Mouse (Mus musculus) heart, embryonic 16.5 days (tissue): ENCODE data around the gene Itsn1. TPM values are rescaled to one million over a fixed set of nuclear protein-coding genes. Genes with fewer than 3 reads are reported as not detected.

Source experiments
- ATAC-seq: fragments of 200-750 bp; cut with Nextera tagmentation; replicated peaks from 2 replicates; pipeline ENCODE4 v1.8.0; 2017; ENCODE audit warnings: moderate number of reproducible peaks; ENCODE audit not compliant: insufficient read depth, low FRiP score; ENCODE audit errors: extremely low read depth
- H3K27ac ChIP-seq: fragments of 300-500 bp; sonication (generic); 2 replicates; pipeline ENCODE4 v1.5.1; 2014; ENCODE audit warnings: mild to moderate bottlenecking, low read length, control low read depth, moderate library complexity
- H3K27me3 ChIP-seq: fragments of 300-500 bp; sonication (generic); 2 replicates; pipeline ENCODE4 v1.6.1; 2014; ENCODE audit warnings: low read length, mixed read lengths; ENCODE audit not compliant: control insufficient read depth, insufficient read depth
- H3K36me3 ChIP-seq: fragments of 300-500 bp; sonication (generic); 2 replicates; pipeline ENCODE4 v1.6.1; 2014; ENCODE audit not compliant: control insufficient read depth, insufficient read depth
- H3K4me1 ChIP-seq: fragments of 300-500 bp; sonication (generic); 2 replicates; pipeline ENCODE4 v1.6.1; 2014; ENCODE audit warnings: low read length, mixed read lengths; ENCODE audit not compliant: control insufficient read depth, insufficient read depth
- H3K4me2 ChIP-seq: fragments of 300-500 bp; sonication (generic); 2 replicates; pipeline ENCODE4 v1.6.1; 2014; ENCODE audit warnings: low read depth, mild to moderate bottlenecking, control low read depth, low read length
- H3K4me3 ChIP-seq: fragments of 300-500 bp; sonication (generic); 2 replicates; pipeline ENCODE4 v1.5.1; 2014; ENCODE audit warnings: mild to moderate bottlenecking, control low read depth, low read length
- H3K9ac ChIP-seq: fragments of 300-500 bp; sonication (generic); 2 replicates; pipeline ENCODE4 v1.6.1; 2014; ENCODE audit warnings: low read length, control low read depth
- H3K9me3 ChIP-seq: fragments of 300-500 bp; sonication (generic); replicated peaks from 2 replicates; pipeline ENCODE4 v1.6.1; 2016; ENCODE audit warnings: low read length; ENCODE audit not compliant: control insufficient read depth
- WGBS: fragments of 180-500 bp; shearing (Covaris S2); extraction: QIAGEN DNeasy Blood & Tissue Kit; methylation state at CpG from one replicate; pipeline ENCODE4 v1.1.7; 2014; 5-methylcytosine and 5-hydroxymethylcytosine counted together
- polyA plus RNA-seq: library from polyadenylated mRNA; unstranded; fragments of >200 nt; fragmentation: Nextera tagmentation; extraction: Ambion mirVana; gene quantifications from 2 replicates; pipeline ENCODE4 v1.2.1, GENCODE M21; 2015

Itsn1 gene
- polyA plus RNA-seq, 1 experiment from 2014 or later: 14.2 TPM

DNA sequence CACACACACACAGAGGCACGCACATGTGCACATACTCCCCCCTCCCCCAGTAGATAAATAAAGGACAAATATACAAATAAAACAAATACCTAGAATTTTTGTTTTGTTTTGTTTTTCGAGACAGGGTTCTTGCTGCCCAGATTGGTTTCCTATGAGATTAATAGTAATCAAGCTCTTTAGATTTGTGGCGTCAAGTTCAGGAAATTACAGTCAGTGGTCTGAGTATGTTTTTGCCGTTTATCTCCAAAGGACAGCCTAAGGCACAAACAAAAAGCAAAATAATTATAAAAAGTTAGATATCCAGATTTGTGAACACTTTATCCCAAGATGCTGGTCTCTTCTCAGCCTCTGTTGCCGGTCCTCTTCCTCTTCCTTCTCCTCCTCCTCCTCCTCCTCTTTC, 104.0 kb downstream of the Itsn1 start:
- H3K4me2 ChIP-seq: no peak overlapping the region
- no peaks in the 10 kb centered on the region for H3K27me3 ChIP-seq
- WGBS: 83% methylated on average over 5 of the region's 5 CpGs
- H3K4me1 ChIP-seq: peaks cover 7% of the 10 kb centered on the region
- no peaks in the 10 kb centered on the region for H3K9me3 ChIP-seq
- peaks cover 16% of the 10 kb centered on the region for H3K36me3 ChIP-seq
- no peak overlapping the region for H3K4me3 ChIP-seq
- H3K9ac ChIP-seq: no peak overlapping the region
- no peak for ATAC-seq
- H3K27ac ChIP-seq: no peak overlapping the region

DNA sequence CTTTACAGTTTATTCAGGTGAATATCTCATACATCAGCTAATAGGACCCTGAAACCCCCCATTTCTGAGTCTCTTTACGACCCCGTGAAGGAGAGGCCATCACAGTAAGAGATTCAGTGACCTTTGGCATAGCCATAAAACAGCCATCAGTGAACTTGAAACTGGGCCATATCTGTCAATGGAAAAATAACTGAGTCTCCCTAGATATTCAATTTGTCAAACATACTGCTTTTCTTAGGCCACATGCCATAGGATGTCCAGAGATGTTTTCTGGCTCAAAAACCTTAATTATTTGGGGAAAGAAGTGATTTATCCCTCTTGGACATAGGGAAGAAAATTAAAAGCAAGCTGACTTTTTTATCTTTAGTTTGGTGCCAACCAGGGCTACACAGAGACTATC, 104.5 kb downstream of the Itsn1 start:
- Histone ChIP-seq H3K27me3 (no peaks in the 10 kb centered on the region), H3K4me3 (no peak overlapping the region), H3K27ac (no peak overlapping the region), H3K36me3 (peaks cover 15% of the 10 kb centered on the region), H3K4me1 (peaks cover 2% of the 10 kb centered on the region), H3K9ac (no peak overlapping the region), H3K4me2 (no peak overlapping the region), H3K9me3 (no peaks in the 10 kb centered on the region)
- no peak for ATAC-seq
- WGBS: 82% methylated on average over 2 of the region's 2 CpGs

DNA sequence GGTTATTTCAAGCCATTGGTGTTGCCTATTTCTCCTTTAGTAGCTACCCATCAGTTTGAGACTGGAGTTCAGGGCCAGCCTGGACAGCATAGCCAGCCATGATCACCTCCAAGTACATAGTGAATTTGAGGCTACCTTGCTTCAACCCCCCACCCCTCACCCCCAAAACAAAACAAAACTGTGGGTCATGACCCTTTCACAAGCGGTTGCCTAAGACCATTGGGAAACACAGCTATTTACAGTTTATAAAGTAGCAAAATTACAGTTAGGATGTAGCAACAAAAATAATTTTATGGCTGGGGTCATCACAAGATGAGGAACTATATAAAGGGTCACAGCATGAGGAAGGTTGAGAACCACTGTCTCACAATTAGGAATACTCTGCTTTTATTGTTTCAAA, 104.9 kb downstream of the Itsn1 start:
- no peak for ATAC-seq
- Histone ChIP-seq H3K36me3 (peaks cover 13% of the 10 kb centered on the region), H3K9me3 (no peaks in the 10 kb centered on the region), H3K27ac (no peak overlapping the region), H3K4me1 (no peaks in the 10 kb centered on the region; the same call in 1 of the 2 replicates), H3K4me3 (no peak overlapping the region), H3K27me3 (no peaks in the 10 kb centered on the region), H3K9ac (no peak overlapping the region), H3K4me2 (no peak overlapping the region)
- 82% methylated on average over 1 of the region's 1 CpGs for WGBS

DNA sequence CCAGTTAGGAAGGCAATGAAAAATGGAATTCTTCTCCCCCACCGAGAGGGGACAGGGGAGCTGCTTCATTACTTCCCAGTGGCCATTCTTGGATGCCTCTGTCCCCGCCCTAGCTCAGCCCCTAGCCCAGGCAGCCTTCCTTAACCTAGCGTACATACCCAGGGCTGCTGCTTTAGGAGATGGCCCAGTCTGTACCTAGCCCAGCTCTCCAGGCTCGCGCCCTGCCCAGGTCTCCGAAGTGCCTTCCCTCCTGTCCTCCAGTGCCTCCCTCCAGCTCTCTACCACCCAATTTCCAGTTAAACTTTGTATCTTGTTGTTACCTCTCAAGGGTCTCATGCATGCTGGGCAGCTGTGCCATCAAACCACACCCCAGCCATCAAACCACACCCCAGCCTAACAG, 106.7 kb downstream of the Itsn1 start:
- 91% methylated on average over 6 of the region's 6 CpGs for WGBS
- peaks cover 6% of the 10 kb centered on the region for H3K4me1 ChIP-seq
- H3K9ac ChIP-seq: no peak overlapping the region
- no peak for ATAC-seq
- H3K27me3 ChIP-seq: no peaks in the 10 kb centered on the region
- no peaks in the 10 kb centered on the region for H3K9me3 ChIP-seq
- no peak overlapping the region for H3K4me2 ChIP-seq
- no peak overlapping the region for H3K4me3 ChIP-seq
- no peak overlapping the region for H3K27ac ChIP-seq
- peaks cover 6% of the 10 kb centered on the region for H3K36me3 ChIP-seq

DNA sequence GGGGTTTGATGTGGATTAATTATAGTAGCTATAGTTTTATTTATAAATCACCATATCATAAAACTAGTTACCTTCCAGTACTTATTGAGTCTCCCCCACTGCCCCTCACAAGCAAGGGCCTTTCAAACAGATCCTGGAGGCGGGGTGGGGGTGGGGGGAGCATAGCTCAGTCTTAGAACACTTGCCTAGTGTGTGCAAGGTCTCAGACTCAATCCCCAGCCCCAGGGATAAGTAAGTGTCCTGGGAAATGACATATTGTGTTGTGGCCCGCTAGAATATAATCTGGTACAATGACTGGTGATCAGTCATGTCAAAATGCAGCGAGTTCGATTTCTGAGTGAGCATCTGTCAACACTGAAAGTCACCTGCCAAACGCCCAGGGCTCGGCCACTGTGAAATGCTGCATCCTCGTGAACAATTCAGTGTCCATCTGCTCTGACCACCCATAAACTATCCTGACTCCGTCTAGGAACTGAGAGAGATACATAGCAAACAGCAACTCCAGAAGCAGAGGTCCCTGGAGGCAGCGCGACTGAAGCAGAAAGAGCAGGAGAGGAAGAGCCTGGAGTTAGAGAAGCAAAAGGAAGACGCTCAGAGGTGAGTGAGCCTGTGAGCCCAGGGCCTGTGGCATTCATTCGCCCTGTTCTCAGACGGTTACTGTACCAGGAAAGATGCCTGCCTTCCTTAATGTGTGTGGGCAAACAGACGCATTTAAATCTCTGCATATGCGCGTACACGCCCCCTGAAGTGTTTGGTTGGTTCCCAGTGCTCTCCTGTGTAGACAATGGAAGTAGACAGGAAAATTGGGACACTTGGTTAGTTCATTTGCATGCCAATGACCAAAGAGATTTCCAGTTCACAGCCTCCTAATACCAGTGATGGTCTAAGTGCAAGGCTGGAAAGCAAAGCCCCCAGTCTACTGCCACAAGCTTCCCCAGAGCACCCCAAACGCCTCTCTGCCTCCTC, 107.8 kb downstream of the Itsn1 start:
- Histone ChIP-seq H3K9ac (no peak overlapping the region), H3K27me3 (no peaks in the 10 kb centered on the region), H3K9me3 (no peaks in the 10 kb centered on the region), H3K4me1 (peaks cover 14% of the 10 kb centered on the region), H3K4me3 (no peak overlapping the region), H3K4me2 (no peak overlapping the region), H3K27ac (no peak overlapping the region), H3K36me3 (peaks cover 4% of the 10 kb centered on the region; the same call in 1 of the 2 replicates)
- ATAC-seq: no peak
- WGBS: 80% methylated on average over 18 of the region's 18 CpGs

DNA sequence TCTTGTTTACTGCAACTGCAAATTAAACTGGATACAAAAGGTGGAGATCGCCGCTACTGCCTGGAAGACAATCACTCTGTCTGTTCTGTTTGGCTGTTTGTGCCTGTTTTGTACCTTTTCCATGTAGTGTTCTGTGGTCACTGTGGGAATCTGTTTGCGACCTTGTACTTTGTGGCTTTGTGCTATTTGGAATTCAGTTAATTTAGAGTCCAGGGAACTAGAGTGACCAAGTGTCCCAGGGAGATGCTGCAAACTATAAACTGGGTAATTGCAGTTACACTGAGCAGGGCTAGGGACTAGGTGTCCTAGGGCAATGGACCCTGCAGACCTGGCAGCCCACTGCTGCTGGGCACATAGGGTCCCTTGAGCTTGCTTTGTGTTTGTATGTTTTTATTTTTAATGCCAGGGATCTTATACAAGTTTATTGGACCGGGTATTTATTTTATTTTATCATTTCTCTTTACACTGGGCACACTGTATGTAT, 108.5 kb downstream of the Itsn1 start:
- H3K9ac ChIP-seq: no peak overlapping the region
- ATAC-seq: no peak
- peaks cover 5% of the 10 kb centered on the region; the same call in 1 of the 2 replicates for H3K36me3 ChIP-seq
- H3K27me3 ChIP-seq: no peaks in the 10 kb centered on the region
- H3K4me3 ChIP-seq: no peak overlapping the region
- WGBS: 84% methylated on average over 4 of the region's 4 CpGs
- H3K9me3 ChIP-seq: no peaks in the 10 kb centered on the region
- no peak overlapping the region for H3K27ac ChIP-seq
- no peak overlapping the region for H3K4me2 ChIP-seq
- H3K4me1 ChIP-seq: peaks cover 14% of the 10 kb centered on the region

DNA sequence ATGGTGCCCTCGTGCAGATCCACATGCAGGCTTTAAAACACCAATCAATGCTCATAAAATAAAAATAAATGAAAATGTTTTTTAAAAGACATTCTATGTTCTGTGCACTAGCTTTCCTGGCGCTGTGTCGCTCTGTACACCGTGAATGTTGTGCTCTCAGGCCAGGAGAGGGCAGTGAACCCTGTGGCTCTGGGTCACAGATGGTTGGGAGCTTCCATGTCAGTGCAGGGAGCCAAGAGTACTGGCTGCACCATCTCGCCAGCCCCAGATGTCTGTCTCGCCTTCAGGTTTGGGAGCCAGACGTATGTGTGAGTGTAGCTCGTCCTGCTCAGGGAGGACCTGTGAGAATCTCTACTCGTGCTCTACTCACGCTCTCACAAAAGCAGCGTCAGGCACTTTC, 109.7 kb downstream of the Itsn1 start:
- ATAC-seq: no peak
- Histone ChIP-seq H3K36me3 (peaks cover 9% of the 10 kb centered on the region; the same call in 1 of the 2 replicates), H3K4me1 (peaks cover 14% of the 10 kb centered on the region), H3K9me3 (no peaks in the 10 kb centered on the region), H3K9ac (no peak overlapping the region), H3K27ac (no peak overlapping the region), H3K4me2 (no peak overlapping the region), H3K4me3 (no peak overlapping the region), H3K27me3 (no peaks in the 10 kb centered on the region)
- 78% methylated on average over 11 of the region's 11 CpGs for WGBS

DNA sequence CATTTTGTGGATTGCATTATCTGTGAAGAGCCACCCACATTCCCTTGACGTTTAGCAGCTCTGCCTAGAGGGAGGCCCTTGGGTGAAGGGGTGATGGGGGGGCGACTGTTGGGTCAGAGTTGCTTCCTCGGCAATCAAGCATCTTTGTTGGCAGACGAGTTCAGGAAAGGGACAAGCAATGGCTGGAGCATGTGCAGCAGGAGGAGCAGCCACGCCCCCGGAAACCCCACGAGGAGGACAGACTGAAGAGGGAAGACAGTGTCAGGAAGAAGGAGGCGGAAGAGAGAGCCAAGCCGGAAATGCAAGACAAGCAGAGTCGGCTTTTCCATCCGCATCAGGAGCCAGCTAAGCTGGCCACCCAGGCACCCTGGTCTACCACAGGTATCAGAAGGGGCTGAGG, 110.4 kb downstream of the Itsn1 start:
- Histone ChIP-seq H3K27ac (no peak overlapping the region), H3K36me3 (peaks cover 9% of the 10 kb centered on the region; the same call in 1 of the 2 replicates), H3K9ac (no peak overlapping the region), H3K4me3 (no peak overlapping the region), H3K4me2 (no peak overlapping the region), H3K27me3 (no peaks in the 10 kb centered on the region), H3K4me1 (peaks cover 14% of the 10 kb centered on the region), H3K9me3 (no peaks in the 10 kb centered on the region)
- no peak for ATAC-seq
- 43% methylated on average over 11 of the region's 11 CpGs for WGBS

DNA sequence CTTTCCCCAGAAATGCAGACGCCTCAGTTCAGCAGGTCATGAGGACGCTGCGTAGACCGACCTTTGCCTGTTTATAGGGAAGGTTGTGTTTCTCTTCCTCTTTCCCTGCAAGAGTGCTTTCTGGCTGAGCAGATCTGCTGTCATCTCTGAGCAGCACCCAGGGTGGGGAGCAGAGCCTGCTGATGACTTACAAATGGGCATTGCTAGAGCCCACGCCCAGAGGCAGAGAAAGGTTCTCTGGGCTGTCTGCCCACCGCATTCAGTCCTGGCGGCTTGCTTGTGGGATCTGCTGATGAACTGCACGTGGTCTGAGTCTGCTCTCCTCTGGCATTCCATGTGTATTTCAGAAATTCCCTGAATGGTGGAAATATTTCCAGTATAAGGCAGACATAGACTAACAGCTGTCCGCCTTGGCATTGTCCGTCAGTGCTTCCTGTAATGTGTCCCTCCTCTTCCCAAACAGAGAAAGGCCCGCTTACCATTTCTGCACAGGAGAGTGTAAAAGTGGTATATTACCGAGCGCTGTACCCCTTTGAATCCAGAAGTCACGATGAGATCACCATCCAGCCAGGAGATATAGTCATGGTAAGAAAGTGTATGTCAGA, 112.0 kb downstream of the Itsn1 start:
- Histone ChIP-seq H3K9me3 (no peaks in the 10 kb centered on the region), H3K27ac (peak overlapping the region; percentile 28), H3K4me2 (peak overlapping the region; percentile 2; the same call in 1 of the 2 replicates), H3K9ac (no peak overlapping the region), H3K4me3 (no peak overlapping the region), H3K4me1 (peaks cover 22% of the 10 kb centered on the region), H3K36me3 (peaks cover 9% of the 10 kb centered on the region), H3K27me3 (no peaks in the 10 kb centered on the region)
- ATAC-seq: peak; percentile 75
- 60% methylated on average over 14 of the region's 14 CpGs for WGBS
